Mouse (Mus musculus): ENCODE results near the gene Unc93b1. TPM values are rescaled to one million over a fixed set of nuclear protein-coding genes. Genes with fewer than 3 reads are reported as not detected.

Unc93b1 gene
- polyA plus RNA-seq, 2 experiments from 2014 or later: 20.8 to 54.2 TPM

DNA sequence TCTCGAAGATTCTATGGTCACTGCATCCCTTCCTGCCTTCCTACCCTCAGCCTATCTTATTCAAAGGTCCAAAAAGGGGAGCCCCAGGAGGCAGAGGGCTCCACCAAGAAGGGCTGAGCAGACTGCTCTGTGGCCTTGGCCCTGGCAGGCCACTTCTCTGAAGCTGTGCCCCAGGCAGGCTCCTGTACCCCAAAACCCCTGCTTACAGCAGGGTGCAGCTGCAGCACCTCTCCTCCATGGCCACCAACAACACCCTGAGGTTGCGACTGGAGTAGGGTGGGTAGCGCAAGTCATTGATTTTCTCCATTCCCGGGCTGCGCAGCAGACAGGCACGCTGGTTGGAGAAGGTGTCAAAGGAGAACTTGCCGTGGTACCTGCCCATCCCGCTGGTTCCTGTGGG is 21.3 kb upstream of the Unc93b1 start:
- no peak for ATAC-seq

DNA sequence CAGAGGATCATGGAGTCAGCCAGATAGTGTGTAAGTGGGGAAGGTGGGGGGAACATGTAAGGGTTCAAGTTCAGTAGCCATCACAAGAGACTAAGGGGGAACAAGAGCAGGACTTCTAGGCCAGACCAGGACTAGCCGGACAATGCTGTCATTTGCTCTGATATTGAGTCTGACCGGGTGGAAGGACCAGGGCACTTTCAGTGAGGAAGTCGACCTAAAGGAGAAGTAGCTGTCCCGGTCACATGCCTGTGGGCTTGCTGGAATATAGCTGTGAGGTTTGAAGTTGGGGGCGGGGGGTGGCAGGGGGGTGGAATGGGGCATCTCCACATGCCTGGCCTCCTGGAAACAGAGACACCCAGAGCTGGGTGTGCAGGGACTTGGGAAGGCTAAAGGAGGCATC is 20.5 kb upstream of the Unc93b1 start:
- no peak for ATAC-seq

DNA sequence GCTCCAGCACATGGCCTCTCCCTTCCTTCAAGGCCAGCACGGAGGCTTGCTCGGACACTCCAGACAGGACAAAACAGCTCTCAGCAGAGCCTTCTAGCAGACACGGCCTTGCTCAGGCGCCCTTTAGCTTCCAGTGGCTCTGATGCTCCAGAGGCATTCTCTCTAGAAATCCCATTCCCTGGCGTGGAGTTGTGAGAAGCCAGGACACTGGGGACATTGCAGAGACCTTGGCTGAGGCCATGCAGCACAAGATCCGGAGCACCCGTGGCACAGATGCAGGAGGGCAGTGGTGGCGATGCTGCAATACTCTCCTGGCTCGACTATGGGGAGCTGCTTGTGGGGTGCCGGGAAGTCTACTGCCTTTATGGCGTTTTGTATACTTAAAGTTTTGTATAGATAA is 18.3 kb upstream of the Unc93b1 start:
- no peak for ATAC-seq

DNA sequence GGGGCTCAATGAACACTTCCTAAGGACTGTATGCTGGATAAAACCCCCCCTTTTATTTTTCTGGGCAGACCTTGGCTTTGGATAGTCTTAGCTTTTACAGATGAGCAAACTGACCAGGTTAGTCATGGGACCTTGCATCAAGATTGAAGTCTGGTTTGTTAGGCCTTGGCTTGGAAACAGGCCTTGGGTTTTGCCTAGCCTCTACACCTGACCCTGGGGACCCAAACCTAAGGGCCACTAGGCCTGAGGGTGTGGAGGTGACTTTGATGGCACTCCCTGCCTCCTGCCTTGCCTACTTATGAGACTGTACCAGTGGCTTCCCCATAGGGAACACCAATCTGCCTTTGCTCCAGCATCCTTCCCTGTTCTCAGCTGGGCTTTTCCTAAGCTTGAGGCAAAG is 15.1 kb upstream of the Unc93b1 start:
- ATAC-seq: no peak

DNA sequence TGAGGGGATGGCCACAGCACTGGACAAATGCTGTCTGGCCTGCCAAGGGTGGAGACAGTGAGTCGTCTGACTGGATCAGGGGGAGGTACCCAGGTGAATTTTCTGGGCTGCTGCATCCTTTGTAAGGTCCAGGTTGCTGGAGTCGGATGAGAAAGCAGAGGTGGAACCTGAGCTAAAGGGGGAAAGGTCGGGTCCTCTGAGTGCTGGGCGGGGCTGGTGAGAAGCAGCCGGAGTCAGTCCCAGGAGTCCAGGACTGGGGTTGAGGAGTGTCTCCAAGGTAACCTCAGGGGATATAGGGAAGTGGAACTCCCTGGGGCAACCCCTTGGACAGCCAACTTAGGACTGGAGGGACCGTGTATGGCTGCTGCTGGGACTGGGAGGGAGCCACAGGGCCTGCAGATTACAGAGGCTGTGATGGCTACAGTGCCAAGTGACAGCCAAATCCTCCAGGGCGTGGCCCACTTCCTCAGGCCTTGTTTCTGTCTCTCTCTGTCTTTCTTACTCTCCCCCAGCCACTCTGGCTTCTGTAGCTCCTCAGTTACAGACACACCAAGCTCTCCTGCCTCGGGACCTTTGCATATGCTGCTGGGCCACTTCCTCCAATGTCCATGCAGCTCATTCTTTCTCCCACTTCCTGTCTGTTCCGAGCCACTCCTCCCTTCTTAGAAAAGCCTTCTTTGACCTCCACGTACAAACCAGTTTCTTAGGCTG is 12.2 kb upstream of the Unc93b1 start:
- no peak for ATAC-seq

DNA sequence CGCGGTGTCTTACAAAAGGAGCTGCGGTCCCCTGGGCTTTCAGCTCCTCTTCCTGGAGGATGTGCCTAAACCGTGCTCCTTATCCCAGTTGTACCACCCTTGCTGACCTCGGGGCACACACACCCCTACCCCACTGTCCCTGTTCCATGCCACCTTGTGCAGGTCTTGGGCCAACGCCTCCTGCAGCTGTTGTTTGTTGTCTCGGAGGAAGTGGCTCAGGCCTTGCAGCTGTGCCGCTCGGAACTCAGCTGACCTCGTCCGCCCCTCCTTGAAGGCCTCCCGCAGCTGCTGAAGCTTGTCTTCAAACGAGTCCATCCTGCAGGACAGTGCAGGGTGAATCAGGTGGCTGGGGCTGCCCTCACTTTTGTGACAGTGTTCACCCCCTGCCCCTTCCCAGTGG is 11.4 kb upstream of the Unc93b1 start:
- ATAC-seq: no peak

DNA sequence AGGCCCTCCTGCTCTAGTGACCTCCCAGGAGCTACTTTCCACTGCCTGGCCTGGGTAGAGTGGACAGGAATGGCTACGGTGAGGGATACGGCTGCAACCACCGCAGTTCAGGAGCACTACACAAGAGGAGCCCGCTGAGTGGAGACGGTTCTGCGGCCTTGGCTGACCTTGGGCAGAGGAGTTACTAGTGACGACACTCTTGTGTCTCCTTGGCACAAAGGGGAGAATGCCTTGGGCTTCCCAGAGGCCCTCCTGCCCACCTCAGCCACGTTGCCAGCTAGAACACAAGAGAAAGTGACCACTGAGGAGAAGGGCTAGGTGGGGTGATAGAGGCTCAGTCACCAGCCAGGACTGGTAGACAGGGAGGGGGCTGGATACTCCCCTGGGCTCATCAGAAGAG is 10.8 kb upstream of the Unc93b1 start:
- ATAC-seq: no peak

DNA sequence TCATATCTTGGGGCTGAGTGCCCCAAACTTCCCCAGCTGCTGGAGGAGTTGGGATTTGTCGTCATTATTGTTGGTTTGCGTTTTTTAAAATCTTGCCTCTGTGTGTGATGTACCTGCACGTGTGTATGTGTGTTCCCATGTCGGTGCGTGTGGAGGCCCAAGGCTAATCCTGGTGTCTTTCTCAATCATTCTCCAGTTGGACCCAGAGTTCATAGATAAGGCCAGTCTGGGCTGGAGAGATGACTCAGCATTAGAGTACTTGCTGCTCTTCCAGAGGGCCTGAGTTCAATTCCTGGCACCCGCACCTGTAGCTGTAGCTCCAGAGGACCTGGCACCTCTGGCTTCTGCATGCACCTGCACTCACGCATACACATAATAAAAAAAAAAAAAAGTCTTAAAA is 10.1 kb upstream of the Unc93b1 start:
- ATAC-seq: no peak

DNA sequence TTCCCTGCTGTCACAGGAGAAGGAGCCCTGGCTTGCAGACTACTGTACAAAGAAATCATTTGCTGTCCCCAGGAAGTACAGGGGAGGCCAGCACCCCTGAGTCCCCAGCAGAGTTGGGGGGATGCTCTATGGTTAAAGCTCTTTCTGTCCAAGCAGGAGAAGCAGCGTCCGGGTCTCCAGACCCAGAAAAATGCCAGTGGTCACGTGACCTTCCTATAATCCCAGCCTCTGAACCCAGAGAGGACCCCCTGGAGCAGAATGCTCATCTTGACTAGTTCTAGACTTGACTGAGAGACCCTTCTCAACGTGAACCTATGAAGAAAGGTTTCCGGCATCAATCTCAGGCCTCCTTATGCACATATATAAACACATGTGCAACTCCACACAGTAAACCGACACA is 9.1 kb upstream of the Unc93b1 start:
- no peak for ATAC-seq

DNA sequence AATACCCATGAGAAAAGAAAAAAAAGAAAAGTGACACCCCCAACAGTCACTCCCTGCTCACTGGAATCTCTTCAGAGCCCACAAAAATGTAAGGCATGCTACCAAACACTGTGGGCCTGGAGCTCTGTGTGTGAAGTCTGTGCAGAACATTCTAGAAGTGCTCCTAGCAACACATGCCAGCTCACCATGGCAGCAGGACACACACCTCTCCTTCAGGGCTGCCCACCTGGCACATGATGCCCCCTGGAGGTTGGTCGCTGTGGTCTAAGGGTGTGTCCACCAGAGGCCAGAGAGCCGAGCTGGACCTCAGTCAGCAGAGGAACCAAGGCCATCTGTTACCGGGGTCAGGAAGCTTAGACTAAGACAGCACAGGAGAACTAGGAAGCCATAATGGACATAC is 8.7 kb upstream of the Unc93b1 start:
- no peak for ATAC-seq

DNA sequence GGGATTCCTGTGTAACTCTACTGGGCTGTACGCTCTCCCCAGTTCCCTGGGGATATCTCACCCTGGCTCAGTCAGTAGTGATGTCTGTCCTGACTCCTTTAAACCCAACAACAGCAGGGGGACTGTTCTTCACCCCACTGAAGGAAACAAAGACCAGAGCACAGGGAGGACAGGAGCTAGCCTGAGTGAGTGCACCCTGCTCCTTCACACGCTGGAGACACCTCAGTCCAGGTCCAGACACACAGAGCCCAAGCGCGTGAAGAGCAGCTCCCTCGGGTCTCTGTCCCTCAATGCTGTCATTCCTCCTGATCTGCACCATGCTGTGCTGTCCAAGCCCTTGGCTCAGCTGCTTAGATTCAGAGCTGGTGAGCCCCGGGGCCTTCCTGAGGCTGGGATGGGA is 8.3 kb upstream of the Unc93b1 start:
- ATAC-seq: no peak

DNA sequence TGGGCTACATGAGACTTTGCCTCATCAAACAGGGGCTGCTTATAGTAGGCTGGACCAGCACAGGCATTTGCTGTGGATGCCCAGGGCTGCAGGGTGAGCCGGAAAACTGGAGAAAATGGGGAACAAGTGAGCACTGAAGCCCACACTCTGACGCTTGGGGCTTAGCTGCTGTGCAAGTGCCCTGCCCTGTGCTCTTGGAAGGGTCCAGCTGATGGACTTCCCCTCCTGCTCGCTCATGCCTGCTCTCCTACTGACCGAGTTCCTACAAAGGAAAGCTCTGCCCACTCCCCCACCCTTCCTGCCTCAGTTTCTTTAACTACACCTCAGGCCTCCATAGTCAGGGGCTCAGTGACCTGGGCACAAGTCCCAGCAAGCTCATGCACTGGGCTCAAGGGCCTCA is 7.0 kb upstream of the Unc93b1 start:
- no peak for ATAC-seq

DNA sequence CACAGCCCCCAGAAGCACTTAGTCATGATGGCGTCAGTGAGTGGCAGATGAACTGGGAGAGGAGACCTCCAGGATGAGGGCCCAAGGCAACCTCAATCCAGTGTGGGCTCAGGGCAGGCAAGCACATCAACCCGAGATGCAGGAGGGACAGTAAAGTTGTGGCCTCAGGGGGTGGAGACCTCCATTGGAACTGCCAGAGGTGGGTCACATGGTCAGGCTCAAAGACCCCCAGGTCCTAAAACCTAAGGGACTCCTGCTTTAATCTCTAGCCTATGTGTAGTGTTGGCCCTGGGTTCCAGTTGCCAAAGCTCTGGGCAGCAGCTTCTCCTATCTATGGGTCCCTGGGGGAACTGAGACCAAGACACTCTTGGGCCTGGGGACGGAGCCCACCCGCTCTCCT is 6.2 kb upstream of the Unc93b1 start:
- ATAC-seq: no peak

DNA sequence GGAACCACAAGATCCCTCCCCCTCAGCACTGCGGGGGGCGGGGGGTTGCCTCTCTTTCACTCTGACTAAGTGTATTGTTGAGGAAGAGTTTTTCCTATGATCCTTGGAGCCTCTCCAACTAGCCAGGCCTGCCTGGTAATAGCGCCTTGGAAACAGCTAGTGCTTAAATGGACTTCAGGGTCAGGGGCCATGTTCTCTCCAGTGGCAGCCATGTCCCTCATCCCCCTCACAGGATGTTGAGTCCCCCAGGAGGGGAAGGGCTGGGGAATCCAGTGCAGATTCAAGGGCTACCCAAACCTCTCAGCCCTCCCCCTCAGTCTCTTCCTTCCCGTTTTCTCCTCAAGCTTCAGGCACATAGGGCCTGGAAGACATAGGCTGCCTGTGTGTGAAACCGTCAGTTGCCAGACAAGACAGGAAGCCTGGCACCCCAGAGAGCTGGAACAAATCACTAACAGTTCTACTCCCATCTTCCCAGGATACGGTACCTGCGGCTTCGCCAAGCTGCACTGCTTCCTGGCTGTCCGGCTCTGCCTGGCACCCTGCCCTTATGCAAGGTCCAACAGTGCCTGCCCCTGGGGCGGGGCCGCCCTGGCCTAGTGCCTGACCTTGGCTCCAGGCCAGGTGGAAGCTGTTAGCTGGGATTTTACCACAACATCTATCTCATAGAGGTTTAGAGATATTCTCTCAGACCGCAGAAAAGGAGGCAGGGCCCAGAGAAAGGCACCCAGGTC is 5.6 kb upstream of the Unc93b1 start, which contains the start of gene Aldh3b1:
Gene Aldh3b1, minus strand, starts transcription at position 598 of the 731 bp plus-strand sequence.
- ATAC-seq: no peak

DNA sequence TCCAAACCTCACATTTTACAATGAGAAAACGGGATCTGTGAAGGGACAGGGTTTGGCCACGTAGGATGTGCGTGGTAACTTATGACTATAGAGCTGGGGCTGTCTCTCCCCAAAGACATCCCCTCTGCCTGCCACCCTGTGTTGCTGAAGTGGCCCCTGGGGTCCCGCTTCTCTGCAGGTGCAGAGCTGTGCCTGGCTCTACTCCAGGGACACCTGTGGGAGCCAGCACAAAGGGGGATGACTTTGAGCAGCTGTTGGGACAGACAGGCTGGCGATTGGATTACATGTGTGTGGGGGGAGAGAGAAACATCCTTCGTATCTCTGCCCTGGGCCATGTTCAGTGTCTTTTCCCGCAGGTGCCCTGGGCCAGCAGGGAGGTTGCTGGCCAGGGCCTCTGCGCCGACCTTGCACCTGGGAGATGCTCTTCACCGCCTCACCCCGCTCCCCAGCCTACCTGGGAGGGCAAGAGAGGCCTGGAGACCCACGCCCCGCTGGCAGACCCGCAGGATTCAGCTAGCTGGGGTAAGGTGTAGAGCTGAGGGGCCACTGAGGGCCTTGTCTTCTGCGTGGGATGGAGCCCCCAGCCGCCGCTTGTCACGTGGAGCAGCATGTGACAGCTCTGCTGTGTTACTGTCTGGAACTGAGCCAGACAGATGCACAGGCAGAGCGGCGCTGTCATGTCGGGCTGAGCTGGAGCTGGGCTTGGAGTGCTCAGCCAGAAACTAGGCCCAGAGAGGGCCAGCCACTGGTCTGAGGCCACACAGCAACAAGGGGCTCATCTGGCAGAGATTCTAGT is 4.5 kb upstream of the Unc93b1 start:
- no peak for ATAC-seq

DNA sequence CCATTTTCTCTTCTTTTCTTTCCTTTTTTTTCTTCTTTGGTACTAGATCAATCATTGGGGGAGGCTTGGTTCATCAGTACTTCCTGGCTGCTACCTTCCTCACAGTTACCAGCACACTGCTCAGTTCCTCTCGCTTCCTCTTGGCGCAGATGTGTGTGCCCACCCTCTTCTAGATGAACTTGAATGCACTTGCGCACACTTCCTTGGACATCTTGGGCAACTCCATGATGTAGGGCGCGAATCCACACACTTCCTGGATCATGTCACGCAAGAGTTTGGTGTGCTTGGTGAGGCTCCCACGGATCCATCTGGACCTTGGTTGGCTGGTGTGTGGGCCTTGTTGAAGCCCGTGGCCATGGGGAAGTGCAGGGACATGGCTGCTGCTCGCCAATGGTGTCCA is 3.3 kb upstream of the Unc93b1 start:
- no peak for ATAC-seq

DNA sequence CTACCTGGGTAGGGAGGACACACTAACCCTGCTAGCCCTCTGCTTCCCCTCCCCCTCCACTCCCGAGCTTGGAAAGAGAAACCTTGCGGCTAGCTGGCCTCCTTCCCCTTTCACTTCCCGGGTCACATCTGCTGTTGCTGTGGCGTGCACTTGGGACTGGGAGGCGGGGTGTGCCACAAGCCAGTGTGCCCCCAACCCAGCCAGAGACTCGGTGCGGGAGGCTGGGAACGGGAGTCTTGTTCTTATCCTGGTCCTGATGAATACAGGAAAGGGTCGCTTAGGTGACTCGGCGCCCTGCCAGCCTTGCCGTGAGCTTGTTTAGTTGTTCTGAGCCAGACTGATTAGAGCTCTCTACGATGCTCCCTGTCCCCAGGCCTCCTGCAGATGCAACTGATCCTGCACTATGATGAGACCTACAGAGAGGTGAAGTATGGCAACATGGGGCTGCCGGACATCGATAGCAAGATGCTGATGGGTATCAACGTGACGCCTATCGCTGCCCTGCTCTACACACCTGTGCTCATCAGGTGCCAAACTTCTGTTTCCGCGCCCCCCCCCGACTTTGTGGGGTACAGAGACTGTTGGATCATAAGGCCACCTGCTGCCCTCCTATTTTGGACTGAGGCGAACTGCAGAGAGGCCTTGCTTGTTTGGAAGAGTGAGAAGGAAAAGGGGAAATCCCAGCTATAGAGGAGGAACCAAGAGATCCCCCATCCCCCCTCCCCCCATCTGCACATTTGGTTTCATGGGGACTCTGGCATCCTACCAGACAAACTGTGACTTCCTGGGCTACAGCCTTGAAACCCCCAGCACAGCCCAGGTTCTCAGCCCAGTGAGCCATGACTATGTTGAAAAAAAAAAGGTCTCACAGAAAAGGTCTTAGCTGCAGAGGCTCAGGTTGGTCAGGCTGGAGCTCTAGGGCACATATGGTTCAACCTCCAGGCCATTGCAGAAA is 1.2 kb downstream of the Unc93b1 start:
- ATAC-seq: peak; percentile 59

DNA sequence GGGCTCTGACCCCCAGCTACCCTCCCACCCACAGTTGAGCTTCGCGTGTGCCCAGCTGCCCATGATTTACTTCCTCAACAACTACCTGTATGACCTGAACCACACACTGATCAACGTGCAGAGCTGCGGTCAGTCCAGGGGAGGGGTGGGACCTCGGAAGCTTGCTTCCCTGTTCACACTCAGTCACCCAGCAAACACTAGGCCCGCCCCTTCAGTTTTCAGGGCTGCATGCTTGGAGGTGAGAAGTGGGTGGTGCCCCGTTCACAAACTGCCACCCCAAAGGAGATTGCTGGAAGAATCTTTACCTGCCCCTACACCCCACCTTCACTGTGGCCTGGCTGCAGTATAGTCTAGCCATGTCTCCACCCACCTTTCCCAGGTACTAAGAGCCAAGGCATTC is 7.3 kb downstream of the Unc93b1 start:
- ATAC-seq: no peak

DNA sequence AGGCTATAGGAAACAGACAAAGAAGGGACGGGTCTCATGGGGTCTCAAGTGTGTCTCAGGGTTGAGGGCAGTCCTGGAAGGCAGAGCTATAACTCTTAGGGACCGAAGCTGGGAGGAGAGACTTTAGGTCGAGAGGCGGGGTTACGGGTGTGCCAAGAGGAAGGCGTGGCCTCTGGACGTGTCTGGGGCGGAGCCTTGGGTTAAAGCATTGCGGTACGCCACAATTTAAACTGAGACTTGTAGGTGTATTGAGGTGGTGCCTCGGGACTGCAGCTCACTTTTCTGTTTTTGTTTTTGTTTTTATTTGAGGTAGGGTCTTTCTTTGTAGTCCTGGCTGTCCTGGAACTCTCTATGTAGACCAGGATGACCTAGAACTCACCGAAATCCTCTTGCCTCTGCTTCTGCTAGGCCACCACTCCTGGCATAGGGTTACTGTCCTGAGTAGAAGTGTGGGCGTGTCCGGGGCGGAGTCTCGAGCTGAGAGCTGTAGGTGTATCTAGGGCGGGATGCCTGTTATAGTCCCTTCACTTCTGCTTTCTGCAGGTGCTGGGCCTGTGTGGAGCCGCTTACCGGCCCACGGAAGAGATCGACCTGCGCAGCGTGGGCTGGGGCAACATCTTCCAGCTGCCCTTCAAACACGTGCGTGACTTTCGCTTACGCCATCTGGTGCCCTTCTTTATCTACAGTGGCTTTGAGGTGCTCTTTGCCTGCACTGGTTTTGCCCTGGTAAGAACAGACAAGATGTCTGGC is 8.2 kb downstream of the Unc93b1 start:
- peak; percentile 82 for ATAC-seq

DNA sequence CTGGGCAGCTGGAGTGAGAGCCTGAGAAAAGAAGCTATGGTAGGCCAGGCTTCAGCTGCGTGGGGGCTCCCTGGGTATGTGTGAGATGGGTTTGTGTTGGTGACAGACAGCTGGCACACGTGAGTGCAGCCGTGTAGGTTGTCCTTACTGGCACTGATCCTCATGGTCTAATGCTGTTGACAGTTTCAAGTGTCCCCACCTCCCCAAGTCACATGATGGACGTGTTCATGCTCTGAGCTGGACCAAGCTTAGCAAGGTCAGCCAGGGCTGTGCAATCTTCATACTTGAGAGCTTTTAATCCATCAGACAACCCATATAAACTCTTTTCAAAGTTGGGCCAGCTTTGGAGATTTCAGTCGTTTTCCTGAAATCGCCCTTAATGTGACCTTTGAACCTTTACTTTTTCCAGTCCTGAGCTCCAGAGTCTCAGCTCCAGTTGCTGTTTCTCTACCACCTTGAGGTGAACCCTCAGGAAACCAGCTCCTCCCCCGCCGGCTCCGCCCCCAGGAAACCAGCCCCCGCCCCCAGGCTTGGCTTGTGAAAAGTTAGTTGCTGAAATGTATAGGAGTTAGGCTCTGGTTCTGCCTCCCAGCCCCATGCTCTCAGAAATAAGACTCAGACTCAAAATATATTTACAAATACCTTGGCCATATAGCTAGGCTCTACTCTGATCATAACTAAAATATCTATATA is 11.0 kb downstream of the Unc93b1 start:
- ATAC-seq: peak; percentile 50

DNA sequence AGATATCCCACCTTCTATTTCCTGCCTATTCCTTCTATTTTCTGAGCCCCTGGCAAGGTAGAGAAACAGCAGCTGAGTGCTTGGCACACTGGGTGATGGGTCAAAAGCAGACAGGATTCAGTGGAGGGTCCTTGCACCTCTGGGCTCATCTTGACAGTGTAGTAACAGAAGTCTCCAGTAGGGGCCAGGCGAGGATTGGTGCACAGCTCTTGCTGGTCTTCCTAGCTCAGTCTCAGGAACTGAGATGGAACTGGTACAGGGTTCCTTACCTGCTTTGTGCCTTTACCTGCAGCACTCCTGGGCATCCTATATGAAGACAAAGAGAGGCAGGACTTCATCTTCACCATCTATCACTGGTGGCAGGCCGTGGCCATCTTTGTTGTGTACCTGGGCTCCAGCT is 11.7 kb downstream of the Unc93b1 start:
- ATAC-seq: peak; percentile 50
